In genomic region chr3:119933049-119933511, GRCm38 (mm10) we compare ENCODE assay signal across 11 mouse cellular contexts.
DNase-seq lines count a peak whose midpoint lies in the region; ATAC-seq lines count a peak whose summit lies in the region.
"Had no signal": no experiment of that assay in that cellular context is flagged by ENCODE, and none has a peak within 500 bp of the region (broad histone marks: within the 10 kb centered on the region; RNA-seq: fewer than 3 reads in every experiment).

No protein-coding gene starts in this region.

- no peak overlapping the region for H3K27ac ChIP-seq in heart, embryonic 10.5 days
- H3K27ac ChIP-seq: liver, embryonic 14.5 days had no signal

- H3K4me1 ChIP-seq in heart, embryonic 10.5 days, result no peaks in the 10 kb centered on the region

- H3K36me3 ChIP-seq in heart, embryonic 10.5 days, result no peaks in the 10 kb centered on the region

- 59% methylated on average over 5 of the region's 5 CpGs for whole genome bisulfite sequencing in heart, embryonic 10.5 days

- ATAC-seq in megakaryocyte, adult 5-6 weeks (ENCODE audit: poor library complexity, severe bottlenecking), result no peak
- no peak for ATAC-seq in erythroblast, adult 5-6 weeks (replicated peaks; ENCODE audit: low FRiP score, poor library complexity, severe bottlenecking)
- ATAC-seq: intestine, embryonic 16.5 days had no signal

- H3K9me3 ChIP-seq in heart, embryonic 10.5 days, result no peaks in the 10 kb centered on the region

- intact Hi-C loops in heart, postnatal 10 days (cut with DNase I), result no loop called here

- H3K27me3 ChIP-seq in heart, embryonic 10.5 days (ENCODE audit: insufficient read depth, poor library complexity, severe bottlenecking), result no peaks in the 10 kb centered on the region

- H3K4me3 ChIP-seq in heart, embryonic 10.5 days, result no peak overlapping the region

- DNase-seq in heart, postnatal 10 days, result peak; percentile 24 to 38
- no peak for DNase-seq in heart, embryonic 10.5 days (ENCODE audit: low spot score)
- DNase-seq in right cerebral cortex, postnatal 10 days (ENCODE audit: low spot score in 2 of 2), result peak; percentile 35 to 43
- no peak for DNase-seq in right cerebral cortex, postnatal 36 days (ENCODE audit: low spot score in 2 of 2)
- peak; percentile 57 for DNase-seq in forelimb bud, embryonic 11.5 days (ENCODE audit: low read depth, low spot score)
- DNase-seq in skeletal muscle tissue, adult 2 months (ENCODE audit: low read depth, low spot score), result peak; percentile 15
- DNase-seq: cerebellum, adult 18-20 months had no signal

Comparison
In these comparisons a context has a peak if more than half of its experiments do, and no peak if none do; other contexts are left out.
1. DNase-seq: peak in heart, postnatal 10 days (2 of 2), right cerebral cortex, postnatal 10 days (2 of 2), forelimb bud, embryonic 11.5 days (single experiment) and skeletal muscle tissue, adult 2 months (single experiment); none in heart, embryonic 10.5 days (single experiment) and right cerebral cortex, postnatal 36 days (0 of 2).